Mouse (Mus musculus) ovary, adult 18-20 months (tissue): ENCODE data around the gene Lbx2.

Experiments
- DNase-seq: peaks from one replicate; pipeline ENCODE4 v3.0.0; 2022; ENCODE audit warnings: low spot score, mixed read lengths

Lbx2 gene

DNA sequence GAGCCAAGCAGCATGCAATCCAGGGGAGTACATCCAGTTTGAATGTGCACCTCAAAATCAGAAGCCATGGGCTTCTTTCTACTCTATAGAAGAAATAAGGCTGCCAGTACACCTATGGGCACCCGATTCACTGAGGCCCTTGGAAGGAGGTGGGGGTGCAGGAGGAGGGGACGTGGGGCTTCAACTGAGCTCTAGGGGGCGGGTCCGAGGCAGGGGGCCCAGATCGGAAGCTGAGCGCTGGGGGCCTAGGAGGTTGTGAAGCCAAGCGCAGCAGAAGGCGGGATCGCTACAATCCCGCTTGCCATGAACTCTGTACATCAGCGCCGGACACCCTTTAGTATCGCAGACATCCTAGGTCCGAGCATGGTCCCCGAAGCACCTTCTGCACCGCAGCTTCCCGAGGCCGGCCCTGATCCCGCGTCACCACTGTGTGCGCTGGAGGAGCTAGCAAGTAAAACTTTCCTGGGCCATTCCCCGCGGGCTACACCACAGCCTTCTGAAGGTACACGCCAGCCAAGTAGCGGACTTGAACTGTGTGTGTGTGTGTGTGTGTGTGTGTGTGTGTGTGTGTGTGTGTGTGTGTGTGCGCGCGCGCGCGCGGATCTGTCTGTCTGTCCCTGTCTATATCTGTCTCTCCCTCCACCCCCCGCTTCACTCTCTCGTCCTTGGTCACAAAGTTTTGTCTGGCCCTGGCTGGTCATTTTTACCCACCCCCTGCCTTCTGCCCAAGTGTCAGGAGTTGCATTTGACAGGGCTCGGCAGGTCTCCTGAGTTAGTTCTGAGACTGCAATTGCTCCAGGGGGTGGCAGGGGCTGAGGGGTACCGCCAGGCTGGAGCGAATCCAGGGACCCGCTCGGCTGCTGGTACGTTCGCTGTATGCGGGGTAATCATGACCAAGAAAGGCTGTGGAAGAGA, at the start of gene Lbx2:
TSS of gene Lbx2 (plus strand) at position 247 of the 915 bp plus-strand sequence.
- no peak for DNase-seq

DNA sequence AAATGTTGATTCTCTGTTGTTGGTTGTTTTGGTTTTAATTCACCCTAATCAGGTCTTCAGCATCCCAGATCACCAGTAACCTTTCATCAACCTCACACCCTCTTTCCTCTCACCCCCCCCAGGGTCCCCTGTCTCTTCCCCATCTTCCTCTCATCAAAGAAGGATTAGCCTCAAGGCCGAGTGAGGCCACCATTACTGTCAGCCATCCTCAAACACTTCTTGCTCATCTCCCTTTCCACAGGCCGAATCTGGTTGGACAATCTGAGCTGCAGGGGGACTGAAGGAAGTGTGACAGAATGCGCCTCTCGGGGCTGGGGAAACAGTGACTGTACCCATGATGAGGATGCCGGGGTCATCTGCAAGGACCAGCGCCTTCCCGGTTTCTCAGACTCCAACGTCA, 49.0 kb upstream of the Lbx2 start:
- no peak for DNase-seq

DNA sequence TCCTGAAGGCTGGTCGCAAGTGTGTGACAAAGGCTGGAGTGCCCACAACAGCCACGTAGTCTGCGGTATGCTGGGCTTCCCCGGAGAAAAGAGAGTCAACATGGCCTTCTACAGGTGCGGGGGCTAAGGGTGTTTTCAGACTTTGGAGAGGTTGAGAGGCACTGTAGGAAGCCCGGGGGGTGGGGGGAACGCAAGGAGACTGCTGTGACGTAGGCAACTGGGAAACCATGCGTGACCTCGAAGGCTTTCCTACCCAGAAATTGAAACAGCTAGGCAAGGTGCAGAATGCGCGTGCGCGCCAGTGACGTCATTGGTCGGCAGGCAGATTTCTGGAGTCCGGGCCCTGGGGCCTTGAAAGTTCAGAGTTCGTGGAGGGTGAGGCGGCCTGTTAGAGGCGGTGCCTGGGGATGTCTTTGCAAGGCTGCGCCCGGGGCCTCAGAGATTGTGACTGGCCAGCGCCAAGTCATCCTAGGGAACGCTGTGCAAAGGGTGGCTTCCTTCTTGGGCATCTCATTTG, 47.6 kb upstream of the Lbx2 start:
- DNase-seq = peak; percentile 78

DNA sequence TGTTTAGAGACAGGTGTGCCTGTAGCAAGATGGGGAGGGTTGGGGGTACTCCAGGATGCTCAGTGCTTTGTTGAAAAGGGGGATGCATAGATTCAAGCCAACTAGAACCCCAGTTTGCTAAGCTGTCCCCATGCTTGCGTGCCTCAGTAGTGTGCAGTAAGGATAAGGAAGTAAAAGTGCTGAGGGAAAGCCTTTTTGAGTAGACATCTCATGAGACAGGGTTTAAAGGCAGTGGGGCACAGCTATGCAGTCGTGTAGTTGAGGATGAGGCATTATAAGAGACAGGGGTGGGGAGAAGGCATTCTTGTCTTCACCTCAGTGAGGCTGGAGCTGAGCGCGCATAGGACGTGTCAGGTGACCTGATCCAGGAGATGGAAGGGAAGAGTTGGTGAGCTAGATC, 45.6 kb upstream of the Lbx2 start:
- no peak for DNase-seq

DNA sequence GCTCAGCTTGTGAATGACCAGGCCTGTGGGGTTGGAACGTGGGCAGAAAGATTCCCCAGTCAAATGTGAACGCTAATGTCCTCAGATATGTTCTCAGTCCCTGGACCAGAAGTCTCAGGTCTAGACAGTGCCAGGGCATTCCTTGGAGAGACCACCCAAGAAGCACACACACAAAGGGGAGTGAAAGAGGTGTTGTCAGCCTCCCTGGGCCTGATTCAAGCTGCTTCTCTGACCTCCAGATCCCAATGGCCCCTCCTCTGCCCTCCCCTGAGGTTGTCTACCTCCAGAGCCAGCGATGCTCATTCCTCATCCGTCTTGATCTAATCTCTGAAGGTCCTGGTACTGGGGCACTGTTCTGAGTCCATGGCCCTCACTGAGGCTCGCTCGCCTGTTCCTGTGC, 42.6 kb upstream of the Lbx2 start:
- no peak for DNase-seq

DNA sequence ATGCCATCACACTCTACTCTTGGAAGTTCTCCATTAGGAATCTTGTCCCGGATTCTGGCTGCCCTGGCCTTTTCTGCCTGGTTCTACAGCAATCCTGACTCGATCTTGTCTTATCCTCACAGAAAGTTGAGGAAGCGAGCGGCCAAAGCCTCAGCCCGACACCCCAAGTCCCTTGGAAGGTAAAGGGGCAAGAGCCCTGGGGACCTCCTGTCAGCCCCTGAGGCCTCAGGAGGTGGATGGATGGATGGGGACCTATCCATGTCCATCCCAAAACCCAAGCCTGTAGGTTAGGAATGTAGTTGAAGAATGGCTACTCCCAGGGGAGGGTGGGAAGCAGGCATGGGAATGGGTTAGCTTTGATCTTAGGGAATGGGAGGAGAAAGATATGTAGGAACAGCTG, 42.2 kb upstream of the Lbx2 start:
- no peak for DNase-seq

DNA sequence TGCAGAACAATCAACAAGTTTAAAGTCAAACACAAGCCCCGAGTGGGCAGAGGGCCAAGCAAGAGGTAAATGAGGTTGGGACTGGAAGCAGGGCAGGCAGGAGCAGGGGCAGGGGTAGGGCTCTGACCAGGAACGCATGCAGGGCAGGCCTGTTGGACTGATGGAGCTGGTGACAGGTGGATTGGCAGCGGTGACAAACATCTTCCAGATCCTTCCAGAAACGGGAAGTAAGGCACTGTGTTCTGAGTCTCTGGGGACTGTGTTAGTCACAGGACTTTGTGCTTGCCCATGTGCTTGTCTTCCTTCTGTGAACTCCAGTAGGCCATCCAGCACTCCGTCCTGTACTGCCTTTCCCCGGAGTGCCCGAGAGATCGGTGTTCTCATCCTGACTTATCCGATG, 41.4 kb upstream of the Lbx2 start:
- DNase-seq = no peak

DNA sequence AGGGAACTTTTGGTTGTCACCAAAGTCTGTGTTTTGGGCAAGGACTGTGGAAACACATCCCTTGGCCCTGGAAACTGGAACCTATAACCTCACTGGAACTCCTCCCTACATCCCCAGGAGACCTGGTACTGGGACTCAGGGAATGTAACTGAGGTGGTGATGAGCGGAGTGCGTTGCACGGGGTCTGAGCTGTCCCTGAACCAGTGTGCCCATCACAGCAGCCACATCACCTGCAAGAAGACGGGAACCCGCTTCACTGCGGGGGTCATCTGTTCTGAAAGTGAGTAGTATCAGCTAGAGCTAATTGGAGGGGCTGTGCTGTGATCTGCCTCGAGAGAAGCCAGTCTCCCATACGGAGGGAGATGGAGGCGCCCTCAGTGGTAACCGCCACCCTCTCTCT, 36.8 kb upstream of the Lbx2 start:
- no peak for DNase-seq

DNA sequence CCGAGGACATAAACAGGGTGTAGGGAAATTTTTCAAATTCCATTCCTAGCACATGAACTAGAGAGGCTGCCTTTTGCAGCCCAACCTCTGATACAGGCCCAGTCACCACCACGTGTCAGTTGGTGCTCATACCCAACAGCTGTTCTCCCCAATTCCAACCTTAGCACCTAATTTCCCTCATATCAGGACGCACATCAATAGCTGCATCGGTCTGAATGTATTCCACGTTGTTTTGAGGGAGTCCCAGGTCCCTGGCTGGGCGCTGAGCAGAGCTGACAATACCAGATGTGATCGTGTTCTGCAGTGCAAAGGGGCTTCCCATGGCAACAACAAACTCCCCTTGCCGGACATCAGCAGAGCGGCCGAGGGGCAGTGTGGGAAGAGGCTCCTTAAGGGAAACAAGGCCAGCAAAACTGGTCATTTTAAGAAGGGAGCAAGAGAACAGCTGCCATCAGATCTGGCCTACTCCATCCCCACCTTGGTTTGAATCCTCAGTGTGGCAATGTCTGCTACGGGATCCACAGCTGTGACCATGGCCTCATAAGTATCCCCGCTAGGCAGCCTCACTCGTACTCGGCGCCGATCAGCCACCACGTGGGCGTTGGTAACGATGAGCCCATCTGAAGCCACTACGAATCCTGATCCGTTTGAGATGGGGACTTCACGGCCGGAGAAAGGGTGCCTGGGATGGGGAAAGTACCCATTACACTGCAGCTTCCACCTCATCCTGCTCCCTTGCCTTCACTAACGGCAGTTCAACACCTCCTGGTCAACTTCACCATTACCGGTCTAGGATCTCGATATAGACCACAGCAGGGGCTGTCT, 32.8 kb upstream of the Lbx2 start:
- no peak for DNase-seq

DNA sequence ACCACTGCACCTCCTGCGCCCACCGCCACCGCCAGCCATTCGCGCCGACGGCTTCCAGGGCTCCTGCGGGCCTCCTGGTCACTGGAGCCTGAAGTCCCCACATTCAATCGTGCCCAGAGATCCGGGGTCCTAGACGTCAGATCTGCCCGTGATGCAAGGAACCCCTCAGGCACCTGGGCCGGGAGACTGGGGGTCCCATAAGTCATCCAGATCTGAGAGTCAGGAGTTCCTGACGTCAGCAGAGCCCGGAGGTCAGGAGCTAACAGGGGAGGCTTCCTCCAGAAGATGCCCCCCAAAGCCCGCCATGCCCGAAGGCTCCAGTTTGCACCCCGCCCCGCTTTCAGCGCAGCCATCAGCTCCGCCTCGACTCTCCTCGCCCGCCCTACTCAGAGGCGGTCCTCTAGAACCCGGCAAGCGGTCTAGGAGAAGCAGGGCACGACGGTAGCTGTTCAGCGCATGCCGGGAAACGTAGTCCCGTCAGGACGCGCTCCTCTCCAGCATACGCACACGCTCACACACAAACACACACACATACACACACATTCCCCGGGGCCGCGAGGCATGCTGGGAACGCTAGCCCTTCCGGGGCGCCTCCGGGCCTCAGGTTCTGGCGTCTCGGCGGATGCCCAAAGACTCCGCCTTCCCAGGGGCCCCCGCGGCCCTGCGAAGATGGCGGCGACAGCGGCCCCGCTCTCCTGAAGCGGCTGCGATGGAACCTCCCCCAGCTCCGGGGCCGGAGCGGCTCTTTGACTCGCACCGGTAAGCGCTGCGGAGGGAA, 31.9 kb upstream of the Lbx2 start, which contains the start of gene Aup1:
TSS of gene Aup1 (plus strand) at position 448 of the 778 bp plus-strand sequence.
- DNase-seq = peak; percentile 97

DNA sequence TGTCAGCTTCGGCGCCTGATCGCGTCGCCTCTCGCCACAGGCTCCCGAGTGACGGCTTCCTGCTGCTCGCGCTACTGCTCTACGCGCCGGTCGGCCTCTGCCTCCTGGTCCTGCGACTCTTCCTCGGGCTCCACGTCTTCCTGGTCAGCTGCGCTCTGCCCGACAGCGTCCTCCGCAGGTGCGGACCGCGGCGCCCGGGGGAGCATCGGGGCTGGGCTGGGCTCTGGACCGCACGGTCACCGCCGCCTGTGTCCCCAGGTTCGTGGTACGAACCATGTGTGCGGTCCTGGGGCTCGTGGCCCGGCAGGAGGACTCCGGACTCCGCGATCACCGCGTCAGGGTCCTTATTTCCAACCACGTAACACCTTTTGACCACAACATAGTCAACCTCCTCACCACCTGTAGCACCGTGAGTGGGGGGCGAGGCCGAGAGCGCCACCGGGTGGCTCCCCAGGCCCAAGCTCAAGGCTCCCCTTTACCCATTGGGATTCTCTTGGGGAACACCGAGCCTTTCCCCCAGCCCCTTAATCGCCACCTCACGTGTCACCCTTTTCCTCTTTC, 31.2 kb upstream of the Lbx2 start, which contains the start of gene Htra2:
TSS of gene Htra2 (minus strand) at position 403 of the 561 bp plus-strand sequence.
- DNase-seq = no peak

DNA sequence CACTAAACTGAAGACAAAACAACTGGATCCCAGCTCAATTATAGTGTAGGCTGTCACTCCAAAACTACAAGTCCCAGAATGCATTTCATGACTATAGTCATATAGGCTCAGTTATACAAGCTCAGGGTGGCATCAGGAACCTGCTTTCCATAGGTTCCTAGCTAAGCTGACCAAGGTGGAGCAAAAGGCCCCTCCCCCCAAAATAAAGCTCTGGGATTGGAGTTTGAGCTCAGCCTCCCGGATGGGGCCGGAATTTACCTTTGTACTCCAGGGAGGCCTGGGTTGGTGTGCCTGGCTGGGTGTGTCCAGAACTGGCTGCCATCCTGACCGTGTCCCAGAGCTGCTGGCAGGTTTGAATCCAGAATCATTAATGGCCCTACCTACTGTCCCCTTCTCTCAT, 28.4 kb upstream of the Lbx2 start, which contains the start of gene Dqx1:
TSS of gene Dqx1 (plus strand) at position 55 of the 400 bp plus-strand sequence.
- no peak for DNase-seq

DNA sequence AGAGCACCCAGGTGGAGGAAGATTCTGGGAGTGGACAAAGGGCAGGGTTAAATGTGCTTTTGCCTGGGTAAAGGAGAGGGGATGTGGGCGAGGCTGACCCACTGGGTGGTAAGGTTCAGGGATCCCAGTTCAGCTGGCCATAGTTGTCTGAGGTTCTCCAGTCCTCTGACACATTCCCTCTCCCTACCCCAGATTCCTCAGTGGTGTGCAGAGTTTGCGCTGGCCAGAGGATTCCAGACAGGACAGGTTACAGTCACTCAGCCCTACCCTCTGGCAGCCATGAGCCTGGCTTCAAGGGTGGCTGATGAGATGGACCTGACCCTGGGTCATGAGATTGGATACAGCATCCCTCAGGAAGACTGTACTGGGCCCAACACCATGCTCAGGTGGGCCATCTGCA, 27.4 kb upstream of the Lbx2 start:
- no peak for DNase-seq

DNA sequence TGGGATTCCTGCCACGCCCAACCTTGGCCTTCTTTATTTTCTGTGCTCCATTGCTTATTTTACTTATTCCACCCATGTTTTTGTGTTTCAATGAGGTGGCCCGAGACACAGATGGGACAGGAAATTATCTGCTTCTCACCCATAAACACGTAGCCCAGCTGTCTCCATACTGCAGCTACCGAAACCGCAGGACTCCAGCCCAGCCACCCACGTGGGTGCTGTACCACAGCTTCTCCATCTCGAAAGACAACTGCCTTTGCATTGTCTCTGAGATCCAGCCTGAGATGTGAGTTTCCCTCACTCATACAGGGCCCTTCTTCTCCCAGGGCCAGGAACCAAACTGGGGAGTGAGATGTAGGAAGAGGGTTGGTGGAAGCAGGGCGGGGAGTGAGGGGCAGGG, 20.2 kb upstream of the Lbx2 start:
- no peak for DNase-seq

DNA sequence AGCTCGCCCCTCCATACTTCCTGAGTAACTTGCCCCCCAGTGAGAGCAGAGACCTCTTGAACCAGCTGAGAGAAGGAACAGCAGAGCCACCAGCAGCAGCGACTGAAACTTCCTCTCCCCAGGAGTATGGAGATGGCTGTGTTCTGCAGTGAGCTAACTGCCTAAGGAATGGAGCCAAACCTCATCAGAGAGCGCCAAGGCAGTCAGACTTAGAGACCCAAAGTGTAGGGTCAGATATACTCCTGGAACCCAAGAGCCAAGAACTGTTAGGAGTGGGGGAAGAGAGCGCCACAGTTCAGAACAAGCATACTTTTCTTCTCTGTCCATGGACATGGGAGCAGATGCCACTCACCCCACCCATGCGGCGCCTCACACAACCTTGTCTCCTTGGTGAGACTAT, 19.7 kb upstream of the Lbx2 start:
- no peak for DNase-seq

DNA sequence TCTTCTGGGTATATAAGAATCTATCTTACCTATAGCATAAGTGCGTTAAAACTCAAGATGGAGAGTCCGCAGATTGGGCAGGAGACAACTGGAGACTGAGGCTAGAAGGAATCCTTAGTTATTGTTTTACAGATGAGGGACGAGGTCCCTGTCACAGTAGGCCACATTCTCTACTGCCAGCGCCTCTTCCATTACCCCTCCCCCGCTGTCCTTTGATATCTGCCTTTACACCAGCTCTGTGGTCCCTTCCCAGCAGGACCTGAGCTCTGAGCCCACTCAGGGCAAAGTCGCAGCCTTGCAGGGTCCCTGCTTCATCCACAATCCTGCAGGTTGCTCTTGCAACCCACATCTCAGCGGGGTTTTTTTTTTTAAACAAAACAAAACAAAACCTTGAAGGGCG, 17.9 kb upstream of the Lbx2 start:
- DNase-seq = no peak

DNA sequence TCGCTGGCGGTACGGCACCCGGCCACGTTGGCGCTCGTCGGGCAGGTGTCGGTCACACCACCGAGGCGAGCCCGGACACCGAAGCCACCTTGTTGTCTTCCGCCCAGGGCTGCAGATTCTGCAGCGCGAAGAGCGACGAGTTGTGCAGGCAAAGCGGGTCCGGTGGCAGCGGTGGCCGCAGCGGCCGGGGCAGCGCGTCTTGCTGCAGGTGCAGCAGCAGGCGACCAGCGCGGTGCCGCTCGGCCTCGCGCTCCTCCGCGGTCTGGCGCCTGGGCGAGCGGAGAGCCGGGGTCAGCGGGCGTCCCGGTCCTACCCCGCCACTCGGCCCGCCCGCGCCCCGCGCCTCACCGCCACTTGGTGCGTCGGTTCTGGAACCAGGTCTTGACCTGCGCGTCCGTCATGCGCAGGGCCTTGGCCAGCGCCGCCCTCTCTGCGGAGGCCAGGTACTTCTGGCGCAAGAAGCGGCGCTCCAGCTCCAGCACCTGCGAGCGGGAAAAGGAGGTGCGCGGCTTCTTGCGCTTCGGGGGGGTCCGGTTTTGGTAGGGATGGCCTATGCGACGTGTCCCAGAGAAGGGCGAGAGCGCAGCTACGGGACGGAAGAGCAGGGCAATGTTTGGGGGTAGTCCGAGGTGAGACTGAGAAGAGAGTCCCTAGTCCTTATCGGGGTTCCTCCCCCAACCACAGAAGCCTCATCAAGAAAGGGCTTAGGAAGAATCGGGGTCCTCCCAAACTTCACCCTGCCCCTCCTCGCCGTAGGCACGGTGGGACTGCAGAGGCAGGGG, 17.3 kb upstream of the Lbx2 start:
- DNase-seq = no peak

DNA sequence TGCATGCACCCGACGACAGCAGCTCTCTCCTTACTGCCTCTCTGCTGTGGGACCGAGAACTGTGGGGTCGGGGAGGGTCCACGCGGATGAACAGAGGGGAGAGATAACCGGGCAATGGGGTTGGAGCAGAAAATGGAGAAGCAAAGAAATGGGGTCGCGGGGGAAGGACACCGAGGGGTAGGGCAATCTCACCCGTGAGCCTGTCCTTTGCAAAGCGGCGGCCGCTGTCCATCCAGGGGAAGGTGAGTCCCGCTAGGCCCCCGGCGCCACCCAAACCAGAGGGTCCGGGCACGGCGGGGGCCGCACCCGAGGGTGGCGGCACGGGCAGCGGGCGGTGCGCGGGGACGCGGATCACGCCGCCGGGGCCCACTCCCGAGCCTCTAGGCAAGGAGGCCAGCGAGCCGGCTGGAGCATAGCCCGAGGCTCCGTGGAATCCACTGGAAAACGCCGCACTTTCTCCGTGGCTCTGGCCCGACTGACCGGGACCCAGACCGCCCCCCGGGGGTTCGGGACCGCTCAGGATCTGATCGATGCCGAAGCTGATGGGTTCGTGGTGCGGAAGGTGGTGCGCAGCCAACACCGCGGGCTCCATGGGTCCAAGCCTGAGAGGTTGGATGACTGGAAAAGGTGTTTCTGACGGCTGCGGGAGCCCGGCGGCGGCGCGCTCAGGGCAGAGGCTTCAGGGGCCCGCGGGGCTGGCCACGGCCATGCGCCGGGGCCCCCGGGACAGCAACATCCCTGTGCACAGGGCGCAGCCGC, 16.5 kb upstream of the Lbx2 start:
- DNase-seq = no peak

DNA sequence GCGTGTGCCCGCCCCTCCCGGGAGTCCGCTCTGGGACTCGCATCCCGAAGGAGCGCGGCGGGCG, 16.1 kb upstream of the Lbx2 start, which contains the start of gene Tlx2:
TSS of gene Tlx2 (minus strand) at position 47 of the 64 bp plus-strand sequence.
- DNase-seq = no peak
